Mouse (Mus musculus): ENCODE data around the gene Smyd5.
"Not testable (repeated sequence)": the region's sequence is repeated elsewhere in the genome, so short reads cannot be mapped to it uniquely, and the experiment has no call there.

Smyd5 gene

DNA sequence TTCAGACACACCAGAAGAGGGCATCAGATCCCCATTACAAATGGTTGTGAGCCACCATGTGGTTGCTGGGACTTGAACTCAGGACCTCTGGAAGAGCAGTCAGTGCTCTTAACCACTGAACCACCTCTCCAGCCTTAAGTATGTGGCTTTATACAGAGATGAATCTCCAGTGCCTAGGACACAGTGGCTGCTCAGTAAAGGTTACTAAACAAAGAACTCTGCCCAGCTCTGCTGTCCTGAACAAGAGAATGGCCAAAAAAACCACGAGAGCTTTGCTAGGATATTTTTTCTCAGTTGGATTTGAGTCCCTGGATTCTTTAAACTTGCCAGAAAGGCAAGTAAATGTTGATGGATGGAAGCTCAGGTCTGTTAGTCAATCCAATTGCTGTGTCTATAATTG, 18.4 kb downstream of the Smyd5 start:
- not testable (repeated sequence) for DNase-seq

DNA sequence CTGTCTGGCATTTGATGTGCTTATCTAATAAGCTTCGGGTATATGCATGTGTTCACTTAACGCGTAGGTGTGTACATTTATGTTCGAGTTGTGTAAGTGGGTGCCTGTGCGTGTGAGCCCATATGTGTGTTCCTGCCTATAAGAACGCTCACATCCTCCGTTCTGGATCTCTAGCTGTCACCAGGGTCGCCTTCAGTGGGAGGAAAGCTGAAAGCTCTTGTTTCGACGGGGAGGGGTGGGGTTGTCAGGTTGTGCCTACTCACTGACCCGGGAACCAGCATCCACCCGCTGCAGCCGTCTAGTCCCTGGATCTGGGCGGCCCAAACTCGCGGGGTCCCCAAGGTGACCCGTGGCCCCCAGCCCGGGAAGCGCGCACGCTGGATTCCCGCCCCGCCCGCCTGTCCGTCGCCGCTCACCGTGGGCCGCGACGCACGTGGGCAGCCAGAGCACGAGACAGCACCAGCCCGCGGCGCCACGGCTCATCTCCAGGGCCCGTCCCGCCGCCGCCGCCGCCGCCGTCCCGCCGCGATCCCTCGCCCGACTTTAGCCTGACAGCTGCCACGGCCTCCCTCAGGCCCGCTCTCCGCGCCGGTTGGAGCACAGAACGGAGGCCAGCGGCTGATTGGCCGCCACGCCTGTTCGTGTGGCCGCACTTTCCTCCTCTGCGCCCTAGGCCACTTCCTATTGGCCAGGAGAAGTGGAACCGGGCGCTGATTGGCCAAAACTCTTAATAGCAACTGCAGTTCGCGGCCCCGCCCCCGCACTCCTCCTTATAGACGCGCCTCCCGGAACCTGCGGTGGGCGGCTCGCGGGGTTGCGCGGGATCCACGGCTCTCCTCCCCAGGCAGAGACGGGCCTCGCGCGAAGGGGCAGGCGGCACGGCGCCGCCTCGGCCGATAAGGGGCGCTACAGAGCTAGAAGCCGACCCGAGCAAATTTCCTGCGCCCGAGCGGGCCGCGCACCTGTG, 19.2 kb downstream of the Smyd5 start, which contains the start of gene Cct7:
Cct7 (plus strand) TSS at position 818 of the 967 bp plus-strand sequence.
- DNase-seq, result peak; percentile 99

DNA sequence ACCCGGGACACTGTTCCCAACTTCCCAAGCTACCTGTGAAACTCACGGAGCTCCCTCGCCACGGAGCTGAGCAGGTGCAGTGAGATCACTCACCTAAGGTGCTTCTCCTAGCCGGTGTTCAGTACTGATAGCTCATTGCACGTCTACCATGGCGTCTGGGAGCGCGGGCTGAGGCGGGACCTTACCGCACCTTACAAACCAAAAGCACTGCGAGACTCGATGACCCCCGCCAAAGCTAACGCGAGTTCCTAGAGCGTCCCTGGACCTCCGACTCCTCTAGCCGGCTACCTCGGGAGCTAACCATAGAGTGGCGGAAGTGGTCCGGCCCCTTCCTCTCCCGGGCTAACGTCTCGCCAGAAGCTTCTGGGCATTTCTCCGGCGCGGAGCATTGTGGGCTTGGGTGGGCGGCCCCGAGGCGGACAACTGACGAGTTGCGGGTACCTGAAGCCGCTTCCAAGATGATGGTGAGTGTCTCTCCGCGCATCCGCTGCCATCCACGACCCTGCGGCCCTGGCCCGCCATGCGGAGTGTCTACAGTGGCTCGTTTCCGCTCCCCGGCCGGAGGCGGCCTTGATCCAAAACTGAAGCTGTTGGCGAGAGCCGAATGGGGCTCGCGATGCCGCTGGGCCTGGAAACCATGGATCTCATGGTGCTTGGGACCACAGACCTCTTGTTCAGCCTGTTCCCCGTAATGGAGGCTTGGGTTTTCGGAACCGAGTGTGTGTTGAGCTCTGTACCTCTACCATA, 20.0 kb downstream of the Smyd5 start, which contains the start of gene Pradc1:
Pradc1 (minus strand) TSS at position 307 of the 747 bp plus-strand sequence.
- peak; percentile 96 to 99 for DNase-seq

DNA sequence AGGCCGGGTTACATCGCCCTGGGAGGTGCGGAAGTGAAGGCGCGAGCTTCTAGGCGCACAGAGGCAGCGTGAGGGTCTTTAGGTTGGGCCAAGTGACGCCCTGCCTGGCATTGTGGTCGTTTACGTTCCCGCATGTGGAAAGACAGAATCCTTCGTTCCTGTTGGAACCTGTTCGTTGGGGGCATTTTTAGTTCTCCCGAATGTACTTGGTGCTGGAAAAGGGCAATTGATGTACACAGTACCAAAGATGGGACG, 20.5 kb downstream of the Smyd5 start:
- DNase-seq, result no peak

DNA sequence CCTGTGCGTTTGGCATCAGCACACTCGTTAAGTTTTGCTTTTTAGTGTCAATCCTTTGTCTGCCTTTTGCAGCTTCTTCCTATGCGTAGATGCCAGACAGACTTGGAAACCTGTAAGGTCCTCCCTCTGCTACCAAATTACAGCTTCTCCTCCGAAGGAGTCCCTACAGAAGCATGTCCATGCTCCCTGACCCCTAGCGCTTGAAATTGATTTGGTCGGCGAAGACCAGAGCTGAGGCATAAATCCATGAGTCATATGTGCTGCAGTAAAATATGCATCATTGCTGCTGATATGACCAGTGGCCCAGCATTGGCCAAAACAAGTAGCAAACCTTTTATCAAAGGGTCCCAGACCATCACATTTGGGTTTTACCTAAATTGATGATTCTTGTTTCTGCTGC, 21.0 kb downstream of the Smyd5 start:
- DNase-seq, result peak in 1 of 2 experiments; percentile 26

DNA sequence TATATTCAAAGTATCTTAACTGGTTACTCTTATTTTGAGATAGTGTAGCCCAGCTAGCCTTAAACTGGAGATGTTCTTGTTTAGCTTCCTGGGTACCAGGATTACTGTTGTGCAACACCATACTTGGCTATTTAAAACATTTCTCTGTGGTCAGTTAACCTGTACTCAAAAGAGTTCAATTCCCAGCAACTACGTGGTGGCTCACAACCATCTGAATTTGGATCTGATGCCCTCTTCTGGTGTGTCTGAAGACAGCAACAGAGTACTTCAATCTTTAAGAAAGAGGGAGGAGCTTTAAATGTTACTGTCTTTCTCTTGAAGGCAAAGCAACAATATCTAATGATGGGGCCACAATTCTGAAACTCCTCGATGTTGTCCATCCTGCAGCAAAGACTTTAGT, 27.8 kb downstream of the Smyd5 start:
- no peak for DNase-seq

DNA sequence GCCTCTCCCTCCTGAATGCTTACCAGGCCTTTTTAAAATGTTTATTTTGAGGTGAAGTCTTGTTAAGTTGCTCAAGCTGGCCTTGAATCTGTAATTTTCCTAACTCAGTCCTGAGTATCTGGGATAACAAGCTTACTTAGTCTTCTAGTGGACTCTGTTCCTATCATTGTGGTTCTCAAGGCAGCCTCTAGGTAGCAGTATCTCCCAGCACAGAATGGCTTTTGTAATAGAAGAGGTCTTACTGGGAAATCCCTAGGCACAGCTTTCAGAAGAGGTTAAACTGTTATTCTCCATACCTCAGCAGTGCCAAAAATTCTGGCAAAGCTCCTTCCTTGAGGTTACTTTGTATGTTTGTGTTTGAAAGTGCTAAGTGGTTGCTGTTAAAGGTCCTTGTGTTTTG, 33.6 kb downstream of the Smyd5 start:
- DNase-seq, result peak; percentile 50 to 64

DNA sequence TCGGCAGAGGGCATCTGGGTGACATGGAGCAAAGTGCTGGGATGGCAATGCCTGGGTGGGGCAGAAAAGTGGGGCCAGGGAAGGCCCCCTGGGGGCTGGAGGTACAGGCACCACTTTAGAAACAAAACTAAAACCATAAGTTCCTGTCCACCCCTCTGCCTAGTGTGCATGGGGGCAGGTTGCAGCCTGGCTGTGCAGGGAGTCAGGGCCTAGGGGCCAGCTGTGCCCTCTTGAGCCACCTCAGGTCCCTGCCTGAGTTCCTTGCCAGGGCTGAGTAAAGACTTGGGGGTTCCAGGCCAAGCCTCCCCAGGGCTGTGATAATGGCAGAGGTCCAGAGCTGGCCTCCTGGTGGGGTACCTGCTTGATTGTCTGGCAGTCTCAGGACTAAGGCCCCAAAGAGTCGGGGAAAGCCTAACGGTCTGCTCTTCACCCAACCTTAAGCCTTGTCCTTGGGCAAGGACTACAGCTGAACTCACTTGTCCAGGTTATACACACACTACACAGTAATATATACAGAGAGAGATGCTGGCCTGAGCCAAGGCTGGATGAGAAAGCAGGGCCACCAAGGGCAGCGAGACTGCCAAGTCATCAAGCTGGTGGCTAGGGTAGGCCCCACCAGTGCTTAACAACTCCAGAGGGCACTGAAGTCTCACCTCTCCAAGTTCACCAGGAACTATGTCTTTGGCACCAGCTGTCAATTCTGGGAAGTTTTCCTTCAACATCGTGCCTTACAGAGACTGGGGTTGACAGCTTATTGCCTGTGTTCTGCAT, 38.1 kb downstream of the Smyd5 start:
- DNase-seq, result peak in 1 of 2 experiments; percentile 37

DNA sequence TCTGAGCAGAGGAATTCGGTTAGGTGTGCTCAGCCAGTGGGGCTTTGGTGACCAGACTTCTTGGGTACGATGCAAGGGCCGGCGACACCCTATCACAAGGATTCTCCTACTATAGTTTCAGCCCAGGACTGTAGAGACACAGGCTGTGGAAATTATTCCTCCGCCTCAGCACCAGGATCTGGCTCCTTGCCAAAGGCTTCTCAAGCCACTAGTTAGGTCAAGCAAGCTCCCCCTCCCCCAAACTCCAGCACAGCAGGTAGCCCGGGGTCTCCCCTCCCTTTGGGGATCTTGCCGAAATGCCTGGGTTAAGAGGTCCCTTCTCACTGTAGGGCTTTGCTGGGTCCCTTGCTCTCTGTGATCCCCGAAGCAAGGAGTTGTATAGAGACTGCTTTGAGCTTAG, 40.2 kb downstream of the Smyd5 start:
- DNase-seq, result peak; percentile 61 to 65

DNA sequence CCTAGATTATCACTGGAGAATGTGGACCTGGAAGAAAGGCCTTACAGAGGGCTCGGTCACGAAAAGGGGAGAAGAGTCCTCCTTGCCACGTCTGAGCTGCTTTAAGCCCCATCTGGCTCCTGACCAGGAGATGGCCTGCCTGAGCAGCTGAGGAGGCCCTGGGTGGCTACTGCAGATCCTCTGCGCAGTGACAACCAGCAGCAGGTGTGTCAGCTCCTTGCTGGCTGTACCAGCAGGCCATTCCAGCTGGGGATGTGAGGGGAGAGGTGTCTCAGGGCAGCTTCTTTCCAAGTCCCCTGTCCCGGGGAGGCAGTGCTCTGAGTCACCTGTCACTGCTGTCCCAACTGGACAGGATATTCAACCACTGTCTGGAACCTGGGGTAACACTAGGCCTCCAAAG, 40.8 kb downstream of the Smyd5 start:
- no peak for DNase-seq

DNA sequence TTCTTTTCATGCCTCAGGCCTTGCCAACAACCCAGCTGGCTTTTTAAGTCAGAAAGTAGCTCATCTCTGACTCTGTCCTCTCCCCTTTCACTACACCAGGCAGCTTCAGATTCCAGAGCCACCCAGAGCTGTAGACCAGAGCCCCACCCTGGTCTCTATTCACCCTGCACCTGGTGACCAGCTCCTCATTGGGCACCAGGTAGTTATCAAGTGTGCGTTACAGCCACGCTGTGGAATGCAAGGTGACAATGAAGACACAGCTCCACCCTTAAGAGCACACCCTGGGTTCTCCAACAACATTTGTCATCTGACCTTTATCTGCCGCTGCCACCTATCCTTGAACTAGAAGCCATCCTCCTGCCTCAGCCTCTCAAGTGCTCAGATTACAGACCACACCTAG, 43.8 kb downstream of the Smyd5 start:
- DNase-seq, result no peak

DNA sequence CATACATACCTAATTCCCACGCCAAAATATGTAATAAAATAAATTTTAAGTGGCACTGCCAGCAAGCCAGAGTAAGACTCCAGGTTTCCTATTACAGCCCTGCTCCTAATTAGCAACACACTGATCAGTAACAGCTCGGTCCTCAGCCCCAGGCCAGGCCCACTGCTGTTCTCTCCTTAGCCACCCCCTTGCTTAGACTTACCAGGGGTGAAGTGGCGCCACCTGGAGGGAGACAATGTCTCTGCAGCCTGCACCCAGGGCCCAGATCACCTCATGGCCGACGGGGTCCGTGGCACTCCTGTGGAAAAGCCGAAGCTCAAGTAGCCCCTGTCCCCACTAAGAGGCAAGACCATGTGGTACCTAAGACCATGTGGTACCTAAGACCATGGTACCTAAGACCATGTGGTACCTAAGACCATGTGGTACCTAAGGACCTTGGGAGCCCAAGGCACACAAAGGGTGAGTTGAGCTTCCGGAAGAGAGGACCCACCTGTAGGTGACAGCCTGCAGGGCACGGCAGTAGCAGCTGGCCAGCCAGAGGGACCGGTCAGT, 45.7 kb downstream of the Smyd5 start:
- DNase-seq, result peak; percentile 61 to 74

DNA sequence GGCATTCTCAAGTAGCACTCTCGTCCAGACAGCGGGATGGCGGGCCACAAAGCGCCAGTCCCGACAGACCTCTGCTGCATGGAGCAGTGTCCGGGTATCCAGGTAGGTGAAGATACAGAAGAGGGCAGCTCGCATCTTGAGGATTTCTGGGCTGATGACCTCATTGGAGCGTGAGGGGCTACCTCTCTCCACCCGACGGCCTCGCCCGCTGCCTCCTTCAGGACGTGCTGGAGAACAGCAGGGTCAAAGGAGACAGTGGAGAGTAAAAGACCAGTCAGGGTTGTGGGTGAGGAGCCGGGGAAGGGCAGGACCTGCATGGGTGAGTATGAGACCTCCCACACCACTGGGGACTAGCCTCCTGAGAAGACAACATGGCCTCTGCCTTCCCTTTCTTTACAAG, 46.6 kb downstream of the Smyd5 start:
- no peak for DNase-seq

DNA sequence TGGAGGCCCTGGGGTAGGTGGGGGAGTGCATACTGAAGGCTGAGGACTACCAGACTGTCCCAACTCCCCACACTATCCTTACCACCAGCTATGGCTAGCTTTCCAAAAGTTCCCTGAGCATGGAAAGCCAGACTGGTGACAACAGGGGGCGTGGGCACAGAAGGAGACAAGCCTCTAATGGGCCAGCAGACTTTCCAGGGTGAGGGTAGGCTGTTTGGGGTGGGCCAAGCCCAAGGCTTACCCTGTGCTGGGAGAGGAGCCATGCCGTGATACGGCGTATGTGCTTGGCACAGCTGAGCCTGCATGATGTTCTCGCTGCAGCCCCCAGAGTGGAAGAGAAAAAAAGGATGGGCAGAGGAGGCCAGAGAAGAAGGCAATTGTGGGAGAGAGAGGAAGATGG, 48.2 kb downstream of the Smyd5 start:
- DNase-seq, result peak; percentile 58 to 77

DNA sequence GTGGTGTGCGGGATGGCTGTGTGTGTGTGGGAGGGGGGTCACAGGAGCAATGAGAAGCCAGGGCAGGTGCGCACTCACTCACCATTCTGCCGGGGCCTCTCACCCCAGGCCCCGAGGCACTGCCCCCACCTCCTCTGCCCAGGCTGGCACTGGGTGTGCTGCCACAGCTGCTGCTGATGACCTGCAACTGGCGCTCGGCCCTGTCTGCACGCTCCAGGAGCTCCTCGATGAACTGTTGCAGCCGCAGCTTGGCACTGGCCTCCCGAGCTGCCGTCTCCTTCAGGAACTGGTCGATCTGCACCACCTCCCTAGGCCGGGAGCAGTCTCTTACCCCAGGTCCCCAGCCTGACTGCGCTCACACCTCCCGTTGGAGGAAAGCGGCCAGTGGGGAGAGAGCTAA, 48.9 kb downstream of the Smyd5 start:
- DNase-seq, result peak; percentile 70 to 82

DNA sequence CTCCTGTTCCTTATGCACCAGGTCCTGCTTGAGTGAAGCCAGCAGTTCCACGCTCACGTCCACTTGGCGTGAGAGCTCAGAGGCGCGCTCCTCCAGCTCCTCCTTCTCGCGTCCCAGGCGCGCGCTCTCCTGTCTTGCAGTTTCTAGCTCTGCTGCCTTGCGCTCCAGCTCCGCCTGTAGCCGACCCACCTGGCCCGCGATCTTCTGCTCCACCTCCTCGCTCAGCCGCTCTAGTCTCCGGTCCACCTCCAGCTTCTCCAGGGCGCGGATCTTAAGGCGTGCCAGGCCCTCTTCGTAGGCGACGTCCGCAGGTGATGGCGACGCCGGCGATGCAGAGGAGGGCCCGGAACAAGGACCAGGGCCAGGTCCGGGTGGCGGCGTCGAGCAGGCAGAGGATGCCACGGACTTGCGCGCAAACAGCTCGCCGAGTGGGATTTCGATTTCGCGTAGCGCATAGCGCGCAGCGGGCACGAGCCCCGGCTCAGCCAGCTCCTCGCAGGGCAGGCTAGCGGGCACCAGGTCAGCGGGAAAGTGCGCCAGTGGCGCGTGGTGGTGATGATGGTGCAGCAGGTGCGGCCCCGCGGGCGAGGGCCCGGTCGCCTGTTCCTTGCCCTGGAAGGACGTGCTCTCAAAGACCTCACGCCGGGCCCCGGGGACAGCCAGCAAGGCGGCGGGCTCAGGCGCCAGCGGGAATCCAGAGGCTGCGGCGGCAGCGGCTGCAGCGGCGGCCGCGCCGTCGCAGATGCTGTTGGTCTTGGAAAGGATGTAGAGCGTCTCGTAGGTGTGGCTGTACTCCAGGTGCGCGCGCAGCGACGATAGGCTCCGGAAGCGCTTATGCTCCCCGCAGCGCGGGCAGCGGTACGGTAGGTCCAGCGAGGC, 52.3 kb downstream of the Smyd5 start:
- DNase-seq, result peak; percentile 59 to 66

DNA sequence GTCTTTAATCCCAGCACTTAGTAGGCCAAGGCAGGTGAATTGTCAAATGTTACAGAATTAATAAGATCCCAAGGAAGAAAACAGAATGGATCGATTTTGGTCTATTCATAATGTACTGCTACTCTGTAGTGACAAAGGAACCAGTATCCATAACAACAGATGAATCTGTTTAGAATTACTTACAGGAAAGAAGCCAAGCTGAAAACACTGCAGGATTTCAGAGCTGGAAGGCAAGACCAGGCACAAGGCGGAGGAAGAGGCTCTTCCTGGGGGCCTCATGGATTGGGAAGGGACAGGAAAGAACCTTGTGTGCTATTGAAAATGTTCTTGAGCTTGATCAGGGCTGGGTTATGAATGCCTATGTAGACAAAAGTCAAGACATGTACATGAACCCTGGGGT, 53.9 kb downstream of the Smyd5 start:
- DNase-seq, result no peak

DNA sequence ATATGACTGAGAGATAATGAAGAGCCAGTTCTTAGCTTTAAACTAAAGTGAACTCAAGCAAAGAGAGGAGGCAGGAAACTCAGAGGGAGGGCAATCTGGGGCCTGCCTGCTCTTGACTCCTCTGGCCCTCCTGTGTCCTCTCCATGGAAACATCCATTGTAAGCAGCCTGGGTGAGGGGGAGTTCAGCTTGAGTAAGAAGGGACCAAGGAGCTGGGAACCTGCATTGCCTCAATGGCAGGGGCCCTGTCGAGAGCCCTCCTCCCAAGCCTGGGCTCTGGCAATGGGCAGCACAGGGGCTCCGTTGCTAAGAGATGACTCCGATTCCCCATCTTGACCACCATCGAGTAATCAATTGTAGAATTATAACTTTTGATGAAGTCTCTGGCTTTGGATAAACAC, 56.7 kb downstream of the Smyd5 start:
- no peak for DNase-seq

DNA sequence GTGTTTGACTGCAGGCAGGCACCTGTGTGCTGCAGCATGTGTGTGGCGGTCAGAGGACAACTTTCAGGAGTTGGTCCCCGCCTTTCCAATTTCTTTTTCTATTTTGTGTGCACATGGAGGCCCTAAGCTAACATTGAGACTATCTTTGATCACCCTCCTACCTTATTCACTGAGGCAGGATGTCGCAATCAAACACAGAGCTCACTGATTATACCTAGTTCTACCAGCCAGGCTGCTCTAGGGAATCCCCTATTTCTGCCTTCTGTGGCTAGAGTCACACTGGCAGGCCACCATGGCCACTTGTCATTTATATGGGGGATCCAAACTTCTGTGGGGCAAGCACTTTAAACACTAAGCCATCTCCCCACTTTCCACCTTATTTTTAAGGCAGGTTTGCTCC, 57.9 kb downstream of the Smyd5 start:
- no peak for DNase-seq

DNA sequence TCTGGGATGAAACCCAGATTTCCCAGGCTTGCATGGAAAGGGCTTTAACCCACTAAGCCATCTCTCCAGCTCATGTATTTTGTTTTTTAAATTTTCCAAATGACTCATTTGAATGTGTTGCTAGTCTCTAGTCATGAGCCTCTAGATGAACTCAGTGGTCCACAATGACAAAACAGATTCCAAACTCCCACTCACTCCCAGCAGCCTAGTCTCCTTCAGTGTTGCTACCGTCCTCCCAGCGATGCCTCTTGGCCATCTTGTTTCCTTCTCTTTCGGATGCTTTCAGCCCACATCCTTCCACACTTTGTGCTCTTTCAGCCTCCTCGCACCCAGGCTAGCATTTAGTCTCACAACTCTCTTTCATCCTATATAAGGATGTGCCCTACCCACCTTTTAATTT, 58.5 kb downstream of the Smyd5 start:
- no peak for DNase-seq

DNA sequence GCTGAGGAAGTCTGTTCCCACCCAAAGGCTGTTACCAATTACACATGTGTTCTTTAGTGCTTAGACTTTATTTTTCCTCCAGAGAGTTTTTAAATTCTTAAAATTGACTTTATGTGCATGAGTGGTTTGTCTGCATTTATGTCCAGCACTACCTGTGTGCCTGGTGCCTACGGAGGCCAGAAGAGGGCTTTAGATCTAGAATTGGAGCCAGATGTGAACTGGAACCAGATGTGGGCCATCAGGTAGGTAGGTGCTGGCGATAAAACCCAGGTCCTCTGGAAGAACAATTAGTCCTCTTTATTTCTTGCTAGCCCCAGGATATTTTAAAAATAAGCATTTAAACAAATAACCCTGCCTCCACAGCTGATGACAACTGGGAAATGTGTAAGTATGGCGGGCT, 59.8 kb downstream of the Smyd5 start:
- DNase-seq, result no peak
